Mouse (Mus musculus): ENCODE measurements around the gene Ncor2.

Ncor2 gene

GRCm38 (mm10) chr5:125066479-125067471 lies 112.2 kb downstream of the Ncor2 start:
- peak; percentile 88 for DNase-seq (ENCODE audit: low spot score in 2 of 2)

- DNase-seq (ENCODE audit: low spot score in 2 of 2), result peak; percentile 63 to 76
Observed at GRCm38 (mm10) chr5:125063015-125063414, 116.0 kb downstream of the Ncor2 start.

- DNase-seq (ENCODE audit: low spot score in 2 of 2), result peak; percentile 70 to 75
Observed at GRCm38 (mm10) chr5:125058267-125058668, 120.8 kb downstream of the Ncor2 start.

- DNase-seq (ENCODE audit: low spot score in 2 of 2), result peak in 1 of 2 experiments; percentile 51
Observed at GRCm38 (mm10) chr5:125057555-125058266, 121.3 kb downstream of the Ncor2 start.

- DNase-seq (ENCODE audit: low spot score in 2 of 2), result no peak
Observed at GRCm38 (mm10) chr5:125056696-125057554, 122.1 kb downstream of the Ncor2 start.

- DNase-seq (ENCODE audit: low spot score in 2 of 2), result no peak
Observed at GRCm38 (mm10) chr5:125056331-125056695, 122.7 kb downstream of the Ncor2 start.

- no peak for DNase-seq (ENCODE audit: low spot score in 2 of 2)
Observed at GRCm38 (mm10) chr5:125055901-125056300, 123.1 kb downstream of the Ncor2 start.

GRCm38 (mm10) chr5:125053661-125054060 lies 125.4 kb downstream of the Ncor2 start:
- DNase-seq (ENCODE audit: low spot score in 2 of 2), result no peak

- DNase-seq (ENCODE audit: low spot score in 2 of 2), result peak; percentile 32 to 47
Observed at GRCm38 (mm10) chr5:125052603-125053488, 126.2 kb downstream of the Ncor2 start.

- no peak for DNase-seq (ENCODE audit: low spot score in 2 of 2)
Observed at GRCm38 (mm10) chr5:125052237-125052602, 126.8 kb downstream of the Ncor2 start.

- DNase-seq (ENCODE audit: low spot score in 2 of 2), result no peak
Observed at GRCm38 (mm10) chr5:125049481-125049880, 129.5 kb downstream of the Ncor2 start.

- no peak for DNase-seq (ENCODE audit: low spot score in 2 of 2)
Observed at GRCm38 (mm10) chr5:125046436-125046835, 132.6 kb downstream of the Ncor2 start.

GRCm38 (mm10) chr5:125045202-125045601 lies 133.8 kb downstream of the Ncor2 start:
- no peak for DNase-seq (ENCODE audit: low spot score in 2 of 2)

GRCm38 (mm10) chr5:125043448-125043847 lies 135.6 kb downstream of the Ncor2 start:
- DNase-seq (ENCODE audit: low spot score in 2 of 2), result no peak

GRCm38 (mm10) chr5:125041578-125041977 lies 137.4 kb downstream of the Ncor2 start:
- peak in 1 of 2 experiments; percentile 51 for DNase-seq (ENCODE audit: low spot score in 2 of 2)

- no peak for DNase-seq (ENCODE audit: low spot score in 2 of 2)
Observed at GRCm38 (mm10) chr5:125040128-125040584, 138.9 kb downstream of the Ncor2 start.

- no peak for DNase-seq (ENCODE audit: low spot score in 2 of 2)
Observed at GRCm38 (mm10) chr5:125039377-125040027, 139.5 kb downstream of the Ncor2 start.

GRCm38 (mm10) chr5:125036483-125036882 lies 142.5 kb downstream of the Ncor2 start:
- no peak for DNase-seq (ENCODE audit: low spot score in 2 of 2)

- no peak for DNase-seq (ENCODE audit: low spot score in 2 of 2)
Observed at GRCm38 (mm10) chr5:125028911-125029310, 150.1 kb downstream of the Ncor2 start.

- no peak for DNase-seq (ENCODE audit: low spot score in 2 of 2)
Observed at GRCm38 (mm10) chr5:125028371-125028770, 150.6 kb downstream of the Ncor2 start.
